Mouse (Mus musculus): Measurements from ENCODE around the gene Strip2.
A peak's percentile ranks its signal among the peaks of the same experiment; 100 is the strongest.

Gene Strip2

DNA sequence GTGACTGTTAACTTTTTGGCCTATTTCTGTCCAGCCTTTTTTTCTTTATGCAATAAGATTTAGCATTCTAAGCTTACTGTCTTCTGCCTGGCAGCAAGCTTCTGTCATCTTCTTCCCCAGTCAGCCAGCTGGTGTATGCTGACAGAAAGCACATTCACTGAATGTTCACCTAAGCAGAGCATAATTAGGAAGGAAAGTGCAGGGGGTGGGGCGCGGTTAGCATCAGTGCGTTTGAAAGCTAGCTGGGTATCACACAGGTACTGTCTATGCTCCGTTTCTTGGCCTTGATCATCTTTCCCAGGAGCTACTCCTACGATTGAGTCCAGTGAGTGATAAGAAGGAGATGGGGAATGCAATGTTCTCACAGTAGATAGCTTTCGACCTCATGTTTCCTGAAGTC lies 13.9 kb downstream of the Strip2 start:
- no peak for DNase-seq

DNA sequence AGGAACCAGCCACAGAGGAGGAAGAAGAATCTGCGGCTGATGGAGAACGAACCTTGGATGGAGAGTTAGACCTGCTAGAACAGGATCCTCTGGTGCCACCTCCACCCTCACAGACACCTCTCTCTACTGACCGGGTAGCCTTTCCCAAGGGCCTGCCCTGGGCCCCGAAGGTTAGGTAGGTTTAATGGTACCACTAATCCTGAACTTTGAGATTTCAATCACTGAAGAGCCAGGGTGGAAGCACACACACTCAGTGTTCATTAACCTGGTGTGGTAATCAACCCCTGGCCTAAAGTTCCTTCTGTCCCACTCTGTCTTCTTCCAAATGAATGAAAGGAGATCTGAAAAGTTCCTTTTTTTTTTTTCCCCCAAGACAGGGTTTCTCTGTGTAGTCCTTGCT lies 14.4 kb downstream of the Strip2 start:
- DNase-seq: no peak

DNA sequence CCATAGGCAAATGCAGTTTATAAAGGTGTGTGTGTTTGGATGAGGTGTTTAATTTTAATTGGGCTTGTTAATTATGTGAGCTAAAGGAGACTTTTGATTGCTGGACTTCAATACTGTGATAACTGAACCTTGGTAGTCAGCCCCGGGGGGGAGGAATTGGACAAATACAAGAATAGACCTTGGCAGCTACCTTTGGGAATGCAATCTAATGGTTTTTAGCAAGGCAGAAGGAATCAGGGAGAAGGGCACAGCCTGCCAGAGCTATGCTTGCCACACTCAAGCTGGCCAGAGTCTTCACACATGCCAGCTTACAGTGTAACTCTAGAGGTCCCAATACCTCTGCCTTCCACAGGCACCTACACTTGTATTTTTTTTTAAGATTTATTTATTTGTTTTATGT lies 18.9 kb downstream of the Strip2 start:
- no peak for DNase-seq

DNA sequence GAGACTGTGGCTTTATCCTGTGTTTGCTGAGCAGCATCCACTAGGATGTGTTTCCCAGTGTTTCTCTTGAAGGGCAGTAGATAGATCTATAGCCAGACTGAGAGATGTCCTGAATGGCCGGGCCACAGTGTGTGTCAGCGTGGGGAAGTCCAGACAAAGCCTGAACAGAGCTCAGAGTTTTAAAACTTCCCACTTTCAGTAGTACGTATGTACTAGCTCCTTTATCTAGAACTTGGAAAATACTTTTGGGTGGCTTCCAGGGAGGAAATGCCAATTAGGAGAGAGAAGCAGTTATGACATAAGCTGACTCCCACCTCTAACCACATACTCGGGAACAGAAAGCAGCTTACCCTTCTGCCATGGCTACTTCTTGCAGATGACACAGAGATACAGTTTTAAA lies 23.6 kb downstream of the Strip2 start:
- DNase-seq: peak in 1 of 2 experiments; percentile 10

DNA sequence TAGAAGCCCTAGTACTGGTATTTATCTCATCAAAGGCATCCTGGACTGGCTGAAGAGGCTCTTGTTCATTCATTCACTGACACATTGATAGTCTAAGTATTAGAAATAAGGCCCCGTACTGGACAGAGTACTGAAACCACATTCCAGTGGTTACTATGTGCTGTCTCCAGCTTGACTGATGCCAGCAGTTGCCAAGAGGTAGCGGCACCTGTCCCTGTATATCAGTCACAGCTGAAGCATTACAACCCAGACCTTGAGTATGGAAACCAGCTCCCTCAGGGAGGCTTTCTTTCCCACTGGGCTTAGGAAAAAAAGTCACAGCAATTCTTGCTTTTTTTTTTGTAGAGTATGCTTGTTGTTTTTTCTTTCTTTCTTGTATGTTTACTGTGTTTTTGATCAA lies 24.2 kb downstream of the Strip2 start:
- DNase-seq: no peak

GRCm38 (mm10) chr6:29944465-29944864 lies 27.7 kb downstream of the Strip2 start:
- DNase-seq: no peak

GRCm38 (mm10) chr6:29946568-29946967 lies 29.8 kb downstream of the Strip2 start:
- DNase-seq: no peak

GRCm38 (mm10) chr6:29947823-29948222 lies 31.0 kb downstream of the Strip2 start:
- DNase-seq: no peak

GRCm38 (mm10) chr6:29956749-29957148 lies 39.9 kb downstream of the Strip2 start:
- no peak for DNase-seq

- DNase-seq: no peak
Observed at GRCm38 (mm10) chr6:29958669-29959068, 41.9 kb downstream of the Strip2 start.

DNA sequence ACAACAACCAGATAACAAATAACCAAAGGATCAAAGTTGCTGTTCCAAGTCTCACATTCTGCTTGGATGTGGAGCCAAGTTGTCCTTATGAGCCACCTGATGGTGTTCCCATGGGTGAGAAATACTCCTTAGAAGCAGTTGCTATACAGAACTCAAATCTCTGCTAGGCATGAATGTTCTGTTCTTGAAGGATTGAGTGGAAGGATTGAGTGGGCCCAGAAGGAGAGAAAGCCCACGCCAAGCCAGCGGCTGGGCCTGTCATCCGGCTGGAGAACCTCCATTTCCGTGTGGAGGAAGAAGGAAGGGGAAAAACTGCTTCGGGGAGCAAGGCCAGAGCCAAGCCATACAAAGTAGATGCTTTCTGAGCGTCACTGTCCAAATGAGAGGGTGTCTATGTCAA lies 44.3 kb downstream of the Strip2 start:
- no peak for DNase-seq

GRCm38 (mm10) chr6:29967917-29968316 lies 51.1 kb downstream of the Strip2 start:
- no peak for DNase-seq

DNA sequence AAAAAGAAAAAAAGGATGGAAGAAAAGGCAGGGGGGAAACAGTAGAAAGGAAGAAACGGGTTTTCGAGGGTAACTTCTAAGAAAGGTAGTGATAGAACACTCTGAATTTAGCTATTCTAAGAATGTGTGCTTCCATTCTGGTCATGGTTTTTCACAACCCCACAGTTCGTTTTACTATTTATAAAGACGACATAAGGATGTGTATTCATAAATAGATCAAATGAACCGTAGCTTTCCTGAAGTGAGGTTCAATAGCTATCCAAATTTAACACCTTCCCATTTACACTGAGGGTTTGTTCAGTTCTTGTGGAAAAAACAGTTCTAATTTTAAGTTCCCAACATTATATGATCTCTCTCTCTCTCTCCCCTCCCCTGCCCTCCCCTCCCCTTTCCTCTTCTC lies 56.5 kb downstream of the Strip2 start:
- no peak for DNase-seq

- no peak for DNase-seq
Observed at GRCm38 (mm10) chr6:29974836-29975235, 58.0 kb downstream of the Strip2 start.

- no peak for DNase-seq
Observed at GRCm38 (mm10) chr6:29980461-29980860, 63.6 kb downstream of the Strip2 start.

DNA sequence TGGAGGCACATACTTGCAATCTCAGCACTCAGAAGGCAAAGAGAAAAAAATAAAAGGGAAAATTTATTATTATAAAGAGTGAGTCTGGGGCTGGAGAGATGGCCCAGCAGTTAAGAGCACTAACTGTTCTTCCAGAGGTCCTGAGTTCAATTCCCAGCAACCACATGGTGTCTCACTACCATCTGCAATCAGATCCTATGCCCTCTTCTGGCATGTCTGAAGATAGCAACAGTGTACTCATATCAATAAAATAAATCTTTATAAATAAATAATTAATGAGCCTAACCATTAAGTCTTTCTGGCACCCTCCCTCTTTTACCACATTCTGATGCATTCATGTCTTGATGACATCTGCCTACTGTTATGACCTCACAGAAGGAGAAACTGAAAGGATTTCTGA lies 65.0 kb downstream of the Strip2 start:
- no peak for DNase-seq

GRCm38 (mm10) chr6:29985058-29985498 lies 68.3 kb downstream of the Strip2 start:
- DNase-seq: peak; percentile 92 to 93

GRCm38 (mm10) chr6:29985504-29985903 lies 68.7 kb downstream of the Strip2 start:
- DNase-seq: no peak

- DNase-seq: peak in 1 of 2 experiments; percentile 11
Observed at GRCm38 (mm10) chr6:29985986-29986385, 69.2 kb downstream of the Strip2 start.

DNA sequence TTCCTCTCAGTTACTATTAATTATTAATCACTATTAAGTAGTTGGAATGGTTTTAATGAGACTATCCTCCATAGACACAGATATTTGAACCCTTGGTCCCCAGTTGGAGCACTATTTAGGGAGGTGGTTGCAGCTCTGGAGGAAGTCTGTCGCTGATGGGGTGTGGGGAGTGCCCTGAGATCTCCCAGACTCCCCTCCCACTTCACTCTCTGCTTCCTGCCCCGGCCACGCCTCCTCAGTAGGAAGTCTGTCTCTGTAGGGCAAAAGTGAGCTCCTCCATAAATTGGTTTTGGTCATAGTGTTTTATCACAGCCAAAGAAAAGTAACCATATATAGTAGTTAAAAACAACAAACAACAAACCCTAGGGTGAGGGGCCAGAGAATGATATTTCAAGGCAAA lies 70.4 kb downstream of the Strip2 start:
- DNase-seq: peak; percentile 43 to 51

DNA sequence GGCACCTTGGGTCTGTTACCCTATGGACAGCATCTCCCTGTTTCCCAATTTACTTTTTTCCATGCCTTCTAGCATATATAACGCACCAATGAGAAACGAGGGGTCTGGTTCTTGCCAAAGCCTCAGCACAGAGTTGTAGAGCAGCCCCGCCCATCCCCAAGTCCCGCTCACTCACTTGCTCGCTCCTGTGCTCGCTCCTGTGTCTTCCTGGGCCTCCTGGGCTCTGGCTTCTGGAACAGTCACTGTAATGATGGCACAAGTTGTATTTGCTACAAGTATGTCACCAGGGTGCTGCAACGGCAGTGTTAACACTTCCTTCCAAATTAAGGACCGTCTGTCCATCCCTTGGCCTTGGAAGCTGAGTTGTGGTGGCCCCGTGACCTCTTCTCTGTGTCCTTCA lies 81.3 kb downstream of the Strip2 start:
- peak in 1 of 2 experiments; percentile 24 for DNase-seq

- no peak for DNase-seq
Observed at GRCm38 (mm10) chr6:29998771-29999170, 82.0 kb downstream of the Strip2 start.

DNA sequence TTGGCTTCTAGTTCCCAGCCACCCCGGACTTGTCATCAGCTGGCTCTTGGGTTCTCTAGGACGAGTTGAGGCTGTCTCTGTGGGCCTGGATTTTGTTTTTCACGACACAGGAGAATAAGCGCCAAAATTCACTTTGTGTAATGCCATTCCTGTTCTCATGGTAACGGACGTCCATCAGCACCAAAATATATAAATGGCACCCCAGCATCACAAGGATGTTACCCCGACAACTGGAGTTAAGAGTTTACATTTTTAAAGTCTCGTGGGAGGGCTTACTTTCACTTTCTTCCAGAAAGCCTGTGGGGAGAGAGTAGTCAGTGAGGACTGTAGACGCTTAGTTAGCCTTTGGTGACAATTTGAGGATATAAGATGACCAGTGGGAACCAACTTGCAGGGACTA lies 85.8 kb downstream of the Strip2 start:
- no peak for DNase-seq

DNA sequence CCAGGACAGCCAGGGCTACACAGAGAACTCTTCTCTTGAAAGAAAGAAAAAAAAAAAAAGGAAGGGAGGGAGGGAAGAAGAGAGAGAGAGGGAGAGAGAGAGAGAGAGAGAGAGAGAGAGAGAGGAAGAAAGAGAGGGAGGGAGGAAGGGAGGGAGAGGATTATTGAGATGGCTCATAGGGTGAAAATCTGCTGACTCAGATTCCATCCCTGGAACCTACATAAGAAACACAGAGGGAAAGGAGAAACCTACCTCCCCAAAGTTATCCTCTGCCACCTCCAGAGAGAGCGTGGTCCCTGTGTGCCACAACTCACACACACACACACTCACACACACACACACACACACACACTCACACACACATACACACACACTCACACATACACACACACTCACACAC lies 89.0 kb downstream of the Strip2 start:
- no peak for DNase-seq

GRCm38 (mm10) chr6:30009204-30009603 lies 92.4 kb downstream of the Strip2 start:
- DNase-seq: no peak
